Mouse (Mus musculus) lung, embryonic 15.5 days (tissue): Measurements from ENCODE around the gene Gm13278. TPM values are rescaled to one million over a fixed set of nuclear protein-coding genes. Genes with fewer than 3 reads are reported as not detected.
A peak's percentile ranks its signal among the peaks of the same experiment; 100 is the strongest.
"Not testable (repeated sequence)": the region's sequence is repeated elsewhere in the genome, so short reads cannot be mapped to it uniquely, and the experiment has no call there.

ENCODE experiments used
- ATAC-seq: fragments of 200-750 bp; cut with Nextera tagmentation; 2 replicates; pipeline ENCODE4 v1.8.0; 2017; ENCODE audit warnings: moderate number of reproducible peaks, borderline replicate concordance; ENCODE audit not compliant: low FRiP score, low TSS enrichment; ENCODE audit errors: extremely low read depth
- H3K27ac ChIP-seq: fragments of 300-500 bp; sonication (generic); 2 replicates; pipeline ENCODE4 v1.5.1; 2015; ENCODE audit warnings: moderate library complexity, mild to moderate bottlenecking, inconsistent platforms
- H3K27me3 ChIP-seq: fragments of 300-500 bp; sonication (generic); 2 replicates; pipeline ENCODE4 v1.6.1; 2015; ENCODE audit warnings: inconsistent platforms
- H3K36me3 ChIP-seq: fragments of 300-500 bp; sonication (generic); 2 replicates; pipeline ENCODE4 v1.6.1; 2015; ENCODE audit warnings: inconsistent platforms
- H3K4me1 ChIP-seq: fragments of 300-500 bp; sonication (generic); 2 replicates; pipeline ENCODE4 v1.6.1; 2015; ENCODE audit warnings: inconsistent platforms
- H3K4me2 ChIP-seq: fragments of 300-500 bp; sonication (generic); 2 replicates; pipeline ENCODE4 v1.6.1; 2015; ENCODE audit warnings: inconsistent platforms, mild to moderate bottlenecking, moderate library complexity
- H3K4me3 ChIP-seq: fragments of 300-500 bp; sonication (generic); 2 replicates; pipeline ENCODE4 v1.5.1; 2015; ENCODE audit warnings: mild to moderate bottlenecking, inconsistent platforms
- H3K9ac ChIP-seq: fragments of 300-500 bp; sonication (generic); 2 replicates; pipeline ENCODE4 v1.6.1; 2015; ENCODE audit warnings: inconsistent platforms
- H3K9me3 ChIP-seq: fragments of 300-500 bp; sonication (generic); 2 replicates; pipeline ENCODE4 v1.6.1; 2016; ENCODE audit warnings: inconsistent platforms
- WGBS: fragments of 180-500 bp; shearing (Covaris S2); methylation state at CpG from one replicate; pipeline ENCODE4 v1.1.7; 2015; 5-methylcytosine and 5-hydroxymethylcytosine counted together
- polyA plus RNA-seq: library from polyadenylated mRNA; unstranded; fragments of >200 nt; fragmentation: Nextera tagmentation; extraction: Ambion mirVana; gene quantifications from 2 replicates; pipeline ENCODE4 v1.2.1, GENCODE M21; 2015

The Gm13278 gene
- polyA plus RNA-seq, 1 experiment from 2014 or later, result not detected

GRCm38 (mm10) chr4:88762341-88762740 is 29.0 kb upstream of the Gm13278 start:
- H3K4me1 ChIP-seq, H3K4me3 ChIP-seq, H3K36me3 ChIP-seq, H3K9me3 ChIP-seq, H3K27ac ChIP-seq, H3K4me2 ChIP-seq, H3K9ac ChIP-seq, H3K27me3 ChIP-seq, ATAC-seq: not testable (repeated sequence)
- 47% methylated on average over 9 of the region's 9 CpGs for WGBS

- H3K4me3 ChIP-seq, result peak overlapping the region; percentile 31
- H3K9me3 ChIP-seq, H3K4me1 ChIP-seq, ATAC-seq, H3K36me3 ChIP-seq, H3K27me3 ChIP-seq: not testable (repeated sequence)
- H3K4me2 ChIP-seq, result peak overlapping the region; percentile 50
- peak overlapping the region; percentile 27; the same call in 1 of the 2 replicates for H3K9ac ChIP-seq
- peak overlapping the region; percentile 77 for H3K27ac ChIP-seq
- WGBS, result 2% methylated on average over 41 of the region's 42 CpGs
Observed at GRCm38 (mm10) chr4:88763384-88764018, 27.8 kb upstream of the Gm13278 start.

GRCm38 (mm10) chr4:88773534-88773933 is 17.8 kb upstream of the Gm13278 start, which contains the start of gene Gm13290:
Gene Gm13290 (plus strand): TSS chr4:88773834.
- H3K4me2 ChIP-seq, H3K4me1 ChIP-seq, H3K27me3 ChIP-seq, H3K36me3 ChIP-seq, H3K4me3 ChIP-seq, H3K9ac ChIP-seq, ATAC-seq, H3K9me3 ChIP-seq, H3K27ac ChIP-seq: not testable (repeated sequence)
- WGBS, result no CpG with 5 or more reads among the region's 32 CpGs

GRCm38 (mm10) chr4:88776622-88777021 is 14.7 kb upstream of the Gm13278 start, which contains the start of gene Gm13289:
Gene Gm13289 (plus strand): TSS chr4:88776922.
- not testable (repeated sequence) for H3K36me3 ChIP-seq, ATAC-seq, H3K4me3 ChIP-seq, H3K4me2 ChIP-seq, H3K9me3 ChIP-seq, H3K27ac ChIP-seq, H3K27me3 ChIP-seq, H3K4me1 ChIP-seq, H3K9ac ChIP-seq
- no CpG with 5 or more reads among the region's 29 CpGs for WGBS

GRCm38 (mm10) chr4:88779550-88779949 is 11.8 kb upstream of the Gm13278 start, which contains the start of gene Gm13272:
Gene Gm13272 (plus strand): TSS chr4:88779850.
- H3K27me3 ChIP-seq, H3K4me1 ChIP-seq, ATAC-seq, H3K4me2 ChIP-seq, H3K27ac ChIP-seq, H3K9me3 ChIP-seq, H3K9ac ChIP-seq, H3K4me3 ChIP-seq, H3K36me3 ChIP-seq: not testable (repeated sequence)
- no CpG with 5 or more reads among the region's 29 CpGs for WGBS

GRCm38 (mm10) chr4:88780320-88780719 is 11.0 kb upstream of the Gm13278 start:
- H3K4me3 ChIP-seq, H3K36me3 ChIP-seq, H3K4me2 ChIP-seq, ATAC-seq, H3K27me3 ChIP-seq, H3K9me3 ChIP-seq, H3K27ac ChIP-seq, H3K4me1 ChIP-seq, H3K9ac ChIP-seq: not testable (repeated sequence)
- WGBS, result 50% methylated on average over 16 of the region's 18 CpGs

GRCm38 (mm10) chr4:88781831-88782230 is 9.5 kb upstream of the Gm13278 start, which contains the start of gene Ifnz:
Gene Ifnz (plus strand): TSS chr4:88782131.
- H3K27me3 ChIP-seq, H3K36me3 ChIP-seq, H3K9ac ChIP-seq, H3K4me1 ChIP-seq, ATAC-seq, H3K9me3 ChIP-seq: not testable (repeated sequence)
- Histone ChIP-seq H3K27ac (peak within 1 kb of the TSS; percentile 75; the same call in 1 of the 2 replicates), H3K4me2 (peak within 1 kb of the TSS; percentile 51), H3K4me3 (peak within 1 kb of the TSS; percentile 23; the same call in 1 of the 2 replicates)
- 12% methylated on average over 4 of the region's 7 CpGs for WGBS

- not testable (repeated sequence) for H3K27me3 ChIP-seq, H3K4me1 ChIP-seq, H3K9me3 ChIP-seq, H3K9ac ChIP-seq, ATAC-seq, H3K36me3 ChIP-seq
- H3K27ac ChIP-seq, result peak overlapping the region; percentile 75; the same call in 1 of the 2 replicates
- 0% methylated on average over 17 of the region's 31 CpGs for WGBS
- H3K4me3 ChIP-seq, result peak overlapping the region; percentile 23; the same call in 1 of the 2 replicates
- peak overlapping the region; percentile 51 for H3K4me2 ChIP-seq
Observed at GRCm38 (mm10) chr4:88782335-88782734, 9.0 kb upstream of the Gm13278 start.

- H3K36me3 ChIP-seq, H3K27ac ChIP-seq, H3K4me1 ChIP-seq, H3K27me3 ChIP-seq, H3K9ac ChIP-seq, H3K4me3 ChIP-seq, ATAC-seq, H3K9me3 ChIP-seq, H3K4me2 ChIP-seq: not testable (repeated sequence)
- no CpG with 5 or more reads among the region's 27 CpGs for WGBS
Observed at GRCm38 (mm10) chr4:88785409-88785808, 5.9 kb upstream of the Gm13278 start, which contains the start of gene Gm13276. Gene Gm13276 (plus strand): TSS chr4:88785709.

GRCm38 (mm10) chr4:88788402-88788801 is 2.9 kb upstream of the Gm13278 start, which contains the start of gene Gm13277:
Gene Gm13277 (plus strand): TSS chr4:88788632.
- not testable (repeated sequence) for ATAC-seq

GRCm38 (mm10) chr4:88793936-88794675 is 2.8 kb downstream of the Gm13278 start, which contains the start of gene Gm13275:
Gene Gm13275 (plus strand): TSS chr4:88794487.
- H3K36me3 ChIP-seq, H3K27ac ChIP-seq, H3K9me3 ChIP-seq, H3K4me3 ChIP-seq, ATAC-seq, H3K4me1 ChIP-seq, H3K9ac ChIP-seq, H3K4me2 ChIP-seq, H3K27me3 ChIP-seq: not testable (repeated sequence)
- WGBS, result 0% methylated on average over 10 of the region's 52 CpGs

More at GRCm38 (mm10) chr4:88788402-88788801, 2.9 kb upstream of the Gm13278 start, which contains the start of gene Gm13277:
- H3K9me3 ChIP-seq, H3K4me3 ChIP-seq, H3K27ac ChIP-seq, H3K4me2 ChIP-seq, H3K36me3 ChIP-seq, H3K27me3 ChIP-seq, H3K4me1 ChIP-seq, H3K9ac ChIP-seq: not testable (repeated sequence)
- 0% methylated on average over 4 of the region's 28 CpGs for WGBS

GRCm38 (mm10) chr4:88797097-88797496 is 5.7 kb downstream of the Gm13278 start, which contains the start of gene Gm13279:
Gene Gm13279 (plus strand): TSS chr4:88797397.
- H3K27me3 ChIP-seq, H3K4me3 ChIP-seq, H3K36me3 ChIP-seq, H3K9ac ChIP-seq, H3K4me1 ChIP-seq, H3K9me3 ChIP-seq, H3K4me2 ChIP-seq, H3K27ac ChIP-seq, ATAC-seq: not testable (repeated sequence)
- no CpG with 5 or more reads among the region's 28 CpGs for WGBS
